Mouse (Mus musculus) liver, embryonic 12.5 days (tissue): ENCODE measurements around the gene Gm10153. TPM values are rescaled to one million over a fixed set of nuclear protein-coding genes. Genes with fewer than 3 reads are reported as not detected.
"Not testable (repeated sequence)": the region's sequence is repeated elsewhere in the genome, so short reads cannot be mapped to it uniquely, and the experiment has no call there.

Experiments
- ATAC-seq: fragments of 200-750 bp; cut with Nextera tagmentation; 2 replicates; pipeline ENCODE4 v1.8.0; 2017; ENCODE audit warnings: moderate number of reproducible peaks, mild to moderate bottlenecking, moderate library complexity
- H3K27ac ChIP-seq: fragments of 300-500 bp; sonication (generic); 2 replicates; pipeline ENCODE4 v1.5.1; 2016; ENCODE audit warnings: mild to moderate bottlenecking
- H3K27me3 ChIP-seq: fragments of 300-500 bp; sonication (generic); replicated peaks from 2 replicates; pipeline ENCODE4 v1.6.1; 2016; ENCODE audit warnings: mild to moderate bottlenecking, moderate library complexity
- H3K36me3 ChIP-seq: fragments of 300-500 bp; sonication (generic); 2 replicates; pipeline ENCODE4 v1.6.1; 2016; ENCODE audit warnings: mild to moderate bottlenecking, moderate library complexity
- H3K4me1 ChIP-seq: fragments of 300-500 bp; sonication (generic); 2 replicates; pipeline ENCODE4 v1.6.1; 2016
- H3K4me2 ChIP-seq: fragments of 300-500 bp; sonication (generic); 2 replicates; pipeline ENCODE4 v1.6.1; 2016; ENCODE audit warnings: mild to moderate bottlenecking, moderate library complexity
- H3K4me3 ChIP-seq: fragments of 300-500 bp; sonication (generic); 2 replicates; pipeline ENCODE4 v1.5.1; 2016; ENCODE audit warnings: mild to moderate bottlenecking, moderate library complexity
- H3K9ac ChIP-seq: fragments of 300-500 bp; sonication (generic); 2 replicates; pipeline ENCODE4 v1.6.1; 2016; ENCODE audit warnings: mild to moderate bottlenecking, moderate library complexity
- H3K9me3 ChIP-seq: fragments of 300-500 bp; sonication (generic); replicated peaks from 2 replicates; pipeline ENCODE4 v1.6.1; 2016; ENCODE audit warnings: mild to moderate bottlenecking, moderate library complexity
- WGBS: fragments of 180-500 bp; shearing (Covaris S2); methylation state at CpG from one replicate; pipeline ENCODE4 v1.1.7; 2016; ENCODE audit not compliant: insufficient replicate concordance; 5-methylcytosine and 5-hydroxymethylcytosine counted together
- polyA plus RNA-seq: library from polyadenylated mRNA; unstranded; fragments of >200 nt; fragmentation: Nextera tagmentation; extraction: Ambion mirVana; gene quantifications from 2 replicates; pipeline ENCODE4 v1.2.1, GENCODE M21; 2016

The Gm10153 gene
- polyA plus RNA-seq, result not detected in 2 replicates

- ATAC-seq, result no peak
- WGBS, result 22% methylated on average over 2 of the region's 2 CpGs
Measured at GRCm38 (mm10) chr7:142190289-142190688, at the start of gene Gm10153. Gene Gm10153 (minus strand): TSS chr7:142190389.

GRCm38 (mm10) chr7:142231540-142231939, 41.4 kb upstream of the Gm10153 start:
- no peak for ATAC-seq
- no peak overlapping the region for H3K4me3 ChIP-seq
- H3K9me3 ChIP-seq, result peaks cover 5% of the 10 kb centered on the region; the same call in 1 of the 2 replicates
- no peaks in the 10 kb centered on the region for H3K36me3 ChIP-seq
- H3K27me3 ChIP-seq, result no peaks in the 10 kb centered on the region
- WGBS, result 38% methylated on average over 1 of the region's 1 CpGs
- no peaks in the 10 kb centered on the region for H3K4me1 ChIP-seq
- no peak overlapping the region for H3K4me2 ChIP-seq
- no peak overlapping the region for H3K9ac ChIP-seq
- H3K27ac ChIP-seq, result no peak overlapping the region

More at GRCm38 (mm10) chr7:142190289-142190688, at the start of gene Gm10153:
- no peak within 1 kb of the TSS for H3K4me2 ChIP-seq
- H3K27ac ChIP-seq, result no peak within 1 kb of the TSS
- no peaks in the 10 kb centered on the region for H3K4me1 ChIP-seq
- no peaks in the 10 kb centered on the region; the same call in 1 of the 2 replicates for H3K27me3 ChIP-seq
- no peaks in the 10 kb centered on the region for H3K36me3 ChIP-seq
- 0 out of 2 replicates have a peak, but pooled peaks cover 3% of the 10 kb centered on the region for H3K9me3 ChIP-seq
- H3K4me3 ChIP-seq, result no peak within 1 kb of the TSS
- no peak within 1 kb of the TSS for H3K9ac ChIP-seq

GRCm38 (mm10) chr7:142229871-142230270, 39.7 kb upstream of the Gm10153 start, which contains the start of gene Krtap5-5:
Gene Krtap5-5 (minus strand): TSS chr7:142229971.
- H3K27ac ChIP-seq, H3K9me3 ChIP-seq, H3K4me2 ChIP-seq, H3K4me3 ChIP-seq, H3K27me3 ChIP-seq, H3K4me1 ChIP-seq, ATAC-seq, H3K36me3 ChIP-seq, H3K9ac ChIP-seq: not testable (repeated sequence)
- WGBS, result 43% methylated on average over 3 of the region's 3 CpGs

- Histone ChIP-seq H3K4me3 (no peak overlapping the region), H3K36me3 (no peaks in the 10 kb centered on the region), H3K27ac (no peak overlapping the region), H3K27me3 (no peaks in the 10 kb centered on the region; the same call in 1 of the 2 replicates), H3K9ac (no peak overlapping the region), H3K4me2 (no peak overlapping the region), H3K4me1 (0 out of 2 replicates have a peak, but pooled peaks cover 3% of the 10 kb centered on the region), H3K9me3 (no peaks in the 10 kb centered on the region)
- no peak for ATAC-seq
- 30% methylated on average over 2 of the region's 2 CpGs for WGBS
Measured at GRCm38 (mm10) chr7:142224518-142224917, 34.3 kb upstream of the Gm10153 start.

- H3K9me3 ChIP-seq, H3K27ac ChIP-seq, H3K9ac ChIP-seq, H3K4me2 ChIP-seq, ATAC-seq, H3K4me1 ChIP-seq, H3K4me3 ChIP-seq, H3K27me3 ChIP-seq, H3K36me3 ChIP-seq: not testable (repeated sequence)
- WGBS, result 36% methylated on average over 1 of the region's 1 CpGs
Measured at GRCm38 (mm10) chr7:142212136-142212535, 21.9 kb upstream of the Gm10153 start.

- H3K4me2 ChIP-seq, result no peak within 1 kb of the TSS
- no peak within 1 kb of the TSS for H3K27ac ChIP-seq
- H3K27me3 ChIP-seq, result 0 out of 2 replicates have a peak, but pooled peaks cover 3% of the 10 kb centered on the region
- no peak within 1 kb of the TSS for H3K9ac ChIP-seq
- 45% methylated on average over 1 of the region's 1 CpGs for WGBS
- no peak within 1 kb of the TSS for H3K4me3 ChIP-seq
- no peaks in the 10 kb centered on the region for H3K36me3 ChIP-seq
- H3K9me3 ChIP-seq, result no peaks in the 10 kb centered on the region
- H3K4me1 ChIP-seq, result no peaks in the 10 kb centered on the region
- ATAC-seq, result no peak
Measured at GRCm38 (mm10) chr7:142211559-142211958, 21.4 kb upstream of the Gm10153 start, which contains the start of gene Gm7579. Gene Gm7579 (plus strand): TSS chr7:142211859.

GRCm38 (mm10) chr7:142206891-142207290, 16.7 kb upstream of the Gm10153 start:
- H3K4me1 ChIP-seq, H3K9me3 ChIP-seq: not testable (repeated sequence)
- 60% methylated on average over 5 of the region's 5 CpGs for WGBS

GRCm38 (mm10) chr7:142205488-142205887, 15.3 kb upstream of the Gm10153 start:
- no peak overlapping the region for H3K4me3 ChIP-seq
- H3K27me3 ChIP-seq, result 0 out of 2 replicates have a peak, but pooled peaks cover 3% of the 10 kb centered on the region
- H3K9me3 ChIP-seq, result no peaks in the 10 kb centered on the region
- no peak overlapping the region for H3K9ac ChIP-seq
- no peak for ATAC-seq
- no peak overlapping the region for H3K27ac ChIP-seq
- no peak overlapping the region for H3K4me2 ChIP-seq
- no peaks in the 10 kb centered on the region for H3K4me1 ChIP-seq
- no peaks in the 10 kb centered on the region for H3K36me3 ChIP-seq

More at GRCm38 (mm10) chr7:142206891-142207290, 16.7 kb upstream of the Gm10153 start:
- not testable (repeated sequence) for H3K4me2 ChIP-seq, H3K27me3 ChIP-seq, H3K4me3 ChIP-seq, ATAC-seq, H3K36me3 ChIP-seq, H3K9ac ChIP-seq, H3K27ac ChIP-seq

GRCm38 (mm10) chr7:142201064-142201463, 10.9 kb upstream of the Gm10153 start, which contains the start of gene Krtap5-3:
Gene Krtap5-3 (plus strand): TSS chr7:142201364.
- H3K9ac ChIP-seq, result no peak within 1 kb of the TSS
- no peaks in the 10 kb centered on the region for H3K36me3 ChIP-seq
- H3K27me3 ChIP-seq, result no peaks in the 10 kb centered on the region
- H3K4me1 ChIP-seq, result no peaks in the 10 kb centered on the region
- no peaks in the 10 kb centered on the region for H3K9me3 ChIP-seq
- no peak within 1 kb of the TSS for H3K27ac ChIP-seq
- no peak within 1 kb of the TSS for H3K4me2 ChIP-seq
- no peak within 1 kb of the TSS for H3K4me3 ChIP-seq
- ATAC-seq, result no peak
- WGBS, result 0% methylated on average over 1 of the region's 1 CpGs

GRCm38 (mm10) chr7:142198748-142199147, 8.6 kb upstream of the Gm10153 start:
- no peaks in the 10 kb centered on the region for H3K4me1 ChIP-seq
- 0 out of 2 replicates have a peak, but pooled peaks cover 3% of the 10 kb centered on the region for H3K9me3 ChIP-seq
- no peaks in the 10 kb centered on the region for H3K36me3 ChIP-seq
- ATAC-seq, result no peak
- H3K27me3 ChIP-seq, result no peaks in the 10 kb centered on the region
- H3K27ac ChIP-seq, result no peak overlapping the region
- no peak overlapping the region for H3K9ac ChIP-seq
- H3K4me3 ChIP-seq, result no peak overlapping the region
- WGBS, result 49% methylated on average over 2 of the region's 2 CpGs
- no peak overlapping the region for H3K4me2 ChIP-seq

GRCm38 (mm10) chr7:142188156-142188555, 2.0 kb downstream of the Gm10153 start:
- 62% methylated on average over 2 of the region's 2 CpGs for WGBS
- no peak for ATAC-seq
- Histone ChIP-seq H3K4me1 (no peaks in the 10 kb centered on the region), H3K9ac (no peak overlapping the region), H3K36me3 (no peaks in the 10 kb centered on the region), H3K27me3 (no peaks in the 10 kb centered on the region; the same call in 1 of the 2 replicates), H3K4me3 (no peak overlapping the region), H3K9me3 (no peaks in the 10 kb centered on the region), H3K4me2 (no peak overlapping the region), H3K27ac (no peak overlapping the region)

- Histone ChIP-seq H3K27ac (no peak overlapping the region), H3K9me3 (no peaks in the 10 kb centered on the region), H3K4me2 (no peak overlapping the region), H3K36me3 (no peaks in the 10 kb centered on the region), H3K9ac (no peak overlapping the region), H3K4me1 (no peaks in the 10 kb centered on the region), H3K4me3 (no peak overlapping the region), H3K27me3 (no peaks in the 10 kb centered on the region)
- 15% methylated on average over 1 of the region's 1 CpGs for WGBS
- ATAC-seq, result no peak
Measured at GRCm38 (mm10) chr7:142181021-142181420, 9.2 kb downstream of the Gm10153 start.

GRCm38 (mm10) chr7:142178685-142179084, 11.5 kb downstream of the Gm10153 start:
- no peak overlapping the region for H3K4me3 ChIP-seq
- H3K36me3 ChIP-seq, result no peaks in the 10 kb centered on the region
- H3K27ac ChIP-seq, result no peak overlapping the region
- no peaks in the 10 kb centered on the region; the same call in 1 of the 2 replicates for H3K27me3 ChIP-seq
- no peak for ATAC-seq
- no peaks in the 10 kb centered on the region for H3K4me1 ChIP-seq
- 64% methylated on average over 1 of the region's 1 CpGs for WGBS
- H3K9ac ChIP-seq, result no peak overlapping the region
- no peaks in the 10 kb centered on the region for H3K9me3 ChIP-seq
- no peak overlapping the region for H3K4me2 ChIP-seq
